Mouse (Mus musculus) heart, postnatal 36 days (tissue): ENCODE measurements at regions not wholly inside any gene's neighbourhood (a gene's known extent, or its start where the extent isn't known, plus 50 kb on each side); places are given as distances from the start of the nearest gene placed in this dataset.
"Not testable (repeated sequence)": the region's sequence is repeated elsewhere in the genome, so short reads cannot be mapped to it uniquely, and the experiment has no call there.

Experiments
- DNase-seq, 2 experiments: peaks; one replicate each; pipeline ENCODE4 v3.0.0; 2021 to 2022
- intact Hi-C: fragments of 180-260 bp; cut with DNase I; formaldehyde crosslinking; loops from one replicate; pipeline ENCODE4 v1.15.1; 2025

- intact Hi-C loops: no loop called here
- DNase-seq: no peak
Observed at GRCm38 (mm10) chr8:113465156-113465555, 170.2 kb upstream of the Mon1b start.

- DNase-seq: no peak
- intact Hi-C loops: no loop called here
Observed at GRCm38 (mm10) chr8:113466683-113467082, 168.7 kb upstream of the Mon1b start.

GRCm38 (mm10) chr8:113489436-113490107 lies 145.8 kb upstream of the Mon1b start:
- no peak for DNase-seq
- intact Hi-C loops: no loop called here

- intact Hi-C loops: no loop called here
- no peak for DNase-seq
Observed at GRCm38 (mm10) chr8:113490891-113491290, 144.5 kb upstream of the Mon1b start.

- no peak for DNase-seq
- intact Hi-C loops: no loop called here
Observed at GRCm38 (mm10) chr8:113496896-113497295, 138.5 kb upstream of the Mon1b start.

- intact Hi-C loops: no loop called here
- DNase-seq: no peak
Observed at GRCm38 (mm10) chr8:113502671-113503070, 132.7 kb upstream of the Mon1b start.

GRCm38 (mm10) chr8:113512856-113513255 lies 122.5 kb upstream of the Mon1b start:
- intact Hi-C loops: no loop called here
- no peak for DNase-seq

GRCm38 (mm10) chr8:113513886-113514730 lies 121.3 kb upstream of the Mon1b start:
- intact Hi-C loops: no loop called here
- DNase-seq: no peak

GRCm38 (mm10) chr8:113514731-113515375 lies 120.5 kb upstream of the Mon1b start:
- DNase-seq, intact Hi-C loops: not testable (repeated sequence)

GRCm38 (mm10) chr8:113516176-113516575 lies 119.2 kb upstream of the Mon1b start:
- no peak for DNase-seq
- intact Hi-C loops: no loop called here

- intact Hi-C loops: no loop called here
Observed at GRCm38 (mm10) chr8:113517912-113518311, 117.5 kb upstream of the Mon1b start.

GRCm38 (mm10) chr8:113523561-113523960 lies 111.8 kb upstream of the Mon1b start:
- no peak for DNase-seq
- intact Hi-C loops: no loop called here

More at GRCm38 (mm10) chr8:113517912-113518311, 117.5 kb upstream of the Mon1b start:
- DNase-seq: no peak

- no peak for DNase-seq
- intact Hi-C loops: no loop called here
Observed at GRCm38 (mm10) chr8:113531116-113531665, 104.2 kb upstream of the Mon1b start.

- intact Hi-C loops: no loop called here
- no peak for DNase-seq
Observed at GRCm38 (mm10) chr8:113532881-113533280, 102.5 kb upstream of the Mon1b start.

- DNase-seq: no peak
- intact Hi-C loops: no loop called here
Observed at GRCm38 (mm10) chr8:113541437-113541836, 94.0 kb upstream of the Mon1b start.

GRCm38 (mm10) chr8:113542082-113542481 lies 93.3 kb upstream of the Mon1b start:
- intact Hi-C loops: no loop called here
- DNase-seq: no peak

- DNase-seq: no peak
- intact Hi-C loops: no loop called here
Observed at GRCm38 (mm10) chr8:113542713-113543112, 92.7 kb upstream of the Mon1b start.

- DNase-seq: no peak
- intact Hi-C loops: no loop called here
Observed at GRCm38 (mm10) chr8:113549200-113549599, 86.2 kb upstream of the Mon1b start.

GRCm38 (mm10) chr8:113551454-113552273 lies 83.7 kb upstream of the Mon1b start:
- intact Hi-C loops: loop anchor here (5.0 kb wide), 1 partner anchor 41 kb away; no protein-coding TSS in a partner anchor
- no peak for DNase-seq

- intact Hi-C loops: loop anchor here (5.0 kb wide), 1 partner anchor 39 kb away; no protein-coding TSS in a partner anchor
- no peak for DNase-seq
Observed at GRCm38 (mm10) chr8:113552826-113553225, 82.6 kb upstream of the Mon1b start.
